Mouse (Mus musculus): ENCODE results near the gene Il22ra2. TPM values are rescaled to one million over a fixed set of nuclear protein-coding genes. Genes with fewer than 3 reads are reported as not detected.

Il22ra2 gene
- polyA plus RNA-seq, 1 experiment from 2014 or later = not detected

- 92% methylated on average over 6 of the region's 6 CpGs for WGBS
- Histone ChIP-seq H3K9ac (replicated peaks) (no peak overlapping the region), H3K4me2 (no peak overlapping the region), H3K4me3 (replicated peaks) (no peak overlapping the region), H3K27me3 (no peaks in the 10 kb centered on the region), H3K4me1 (replicated peaks) (peaks cover 4% of the 10 kb centered on the region), H3K27ac (no peak overlapping the region), H3K36me3 (peaks cover 87% of the 10 kb centered on the region), H3K9me3 (no peaks in the 10 kb centered on the region)
- no peak for ATAC-seq (ENCODE audit: insufficient number of reproducible peaks, insufficient read depth, low FRiP score, low TSS enrichment, low read depth)
These were observed 18.6 kb upstream of the Il22ra2 start for GRCm38 (mm10) chr10:19603231-19603630.

GRCm38 (mm10) chr10:19609125-19609524 is 12.7 kb upstream of the Il22ra2 start:
- H3K27me3 ChIP-seq = no peaks in the 10 kb centered on the region
- no peak overlapping the region for H3K4me3 ChIP-seq (replicated peaks)
- peaks cover 61% of the 10 kb centered on the region for H3K36me3 ChIP-seq
- no peak overlapping the region for H3K9ac ChIP-seq (replicated peaks)
- 80% methylated on average over 14 of the region's 14 CpGs for WGBS
- H3K4me1 ChIP-seq (replicated peaks) = 0 out of 2 replicates have a peak, but pooled peaks cover 3% of the 10 kb centered on the region
- no peak for ATAC-seq (ENCODE audit: insufficient number of reproducible peaks, insufficient read depth, low FRiP score, low TSS enrichment, low read depth)
- no peak overlapping the region for H3K4me2 ChIP-seq
- H3K9me3 ChIP-seq = no peaks in the 10 kb centered on the region
- H3K27ac ChIP-seq = no peak overlapping the region

GRCm38 (mm10) chr10:19611616-19612015 is 10.2 kb upstream of the Il22ra2 start:
- 62% methylated on average over 2 of the region's 2 CpGs for WGBS
- no peaks in the 10 kb centered on the region for H3K9me3 ChIP-seq
- no peak overlapping the region for H3K27ac ChIP-seq
- ATAC-seq (ENCODE audit: insufficient number of reproducible peaks, insufficient read depth, low FRiP score, low TSS enrichment, low read depth) = no peak
- no peaks in the 10 kb centered on the region for H3K27me3 ChIP-seq
- H3K4me3 ChIP-seq (replicated peaks) = no peak overlapping the region
- H3K36me3 ChIP-seq = peaks cover 36% of the 10 kb centered on the region
- H3K4me2 ChIP-seq = no peak overlapping the region
- no peak overlapping the region for H3K9ac ChIP-seq (replicated peaks)
- 0 out of 2 replicates have a peak, but pooled peaks cover 3% of the 10 kb centered on the region for H3K4me1 ChIP-seq (replicated peaks)

GRCm38 (mm10) chr10:19613111-19613753 is 8.6 kb upstream of the Il22ra2 start:
- no peak overlapping the region for H3K9ac ChIP-seq (replicated peaks)
- H3K27ac ChIP-seq = peak overlapping the region; percentile 71
- no peaks in the 10 kb centered on the region for H3K9me3 ChIP-seq
- H3K36me3 ChIP-seq = peaks cover 20% of the 10 kb centered on the region
- WGBS = 46% methylated on average over 7 of the region's 7 CpGs
- H3K4me1 ChIP-seq (replicated peaks) = 0 out of 2 replicates have a peak, but pooled peaks cover 3% of the 10 kb centered on the region
- no peak for ATAC-seq (ENCODE audit: insufficient number of reproducible peaks, insufficient read depth, low FRiP score, low TSS enrichment, low read depth)
- H3K27me3 ChIP-seq = no peaks in the 10 kb centered on the region
- H3K4me3 ChIP-seq (replicated peaks) = no peak overlapping the region
- H3K4me2 ChIP-seq = peak overlapping the region; percentile 13; the same call in 1 of the 2 replicates

- Histone ChIP-seq H3K36me3 (no peaks in the 10 kb centered on the region), H3K27me3 (no peaks in the 10 kb centered on the region), H3K4me1 (replicated peaks) (no peaks in the 10 kb centered on the region), H3K9me3 (no peaks in the 10 kb centered on the region), H3K4me2 (no peak overlapping the region), H3K4me3 (replicated peaks) (no peak overlapping the region), H3K27ac (no peak overlapping the region), H3K9ac (replicated peaks) (no peak overlapping the region)
- 77% methylated on average over 5 of the region's 5 CpGs for WGBS
- ATAC-seq (ENCODE audit: insufficient number of reproducible peaks, insufficient read depth, low FRiP score, low TSS enrichment, low read depth) = no peak
These were observed 2.1 kb upstream of the Il22ra2 start for GRCm38 (mm10) chr10:19619736-19620135.

- H3K9me3 ChIP-seq = no peaks in the 10 kb centered on the region
- H3K27ac ChIP-seq = no peak overlapping the region
- no peaks in the 10 kb centered on the region for H3K36me3 ChIP-seq
- H3K4me1 ChIP-seq (replicated peaks) = no peaks in the 10 kb centered on the region
- no peaks in the 10 kb centered on the region for H3K27me3 ChIP-seq
- ATAC-seq (ENCODE audit: insufficient number of reproducible peaks, insufficient read depth, low FRiP score, low TSS enrichment, low read depth) = no peak
- H3K4me3 ChIP-seq (replicated peaks) = no peak overlapping the region
- H3K9ac ChIP-seq (replicated peaks) = no peak overlapping the region
- H3K4me2 ChIP-seq = no peak overlapping the region
- 92% methylated on average over 1 of the region's 1 CpGs for WGBS
These were observed 2.8 kb downstream of the Il22ra2 start for GRCm38 (mm10) chr10:19624617-19625016.

- H3K27me3 ChIP-seq = no peaks in the 10 kb centered on the region
- no peak overlapping the region for H3K4me2 ChIP-seq
- no peak for ATAC-seq (ENCODE audit: insufficient number of reproducible peaks, insufficient read depth, low FRiP score, low TSS enrichment, low read depth)
- H3K4me3 ChIP-seq (replicated peaks) = no peak overlapping the region
- H3K36me3 ChIP-seq = no peaks in the 10 kb centered on the region
- no peak overlapping the region for H3K9ac ChIP-seq (replicated peaks)
- no peak overlapping the region for H3K27ac ChIP-seq
- no peaks in the 10 kb centered on the region for H3K9me3 ChIP-seq
- 96% methylated on average over 2 of the region's 2 CpGs for WGBS
- no peaks in the 10 kb centered on the region for H3K4me1 ChIP-seq (replicated peaks)
These were observed 5.5 kb downstream of the Il22ra2 start for GRCm38 (mm10) chr10:19627342-19627741.

- no peaks in the 10 kb centered on the region for H3K36me3 ChIP-seq
- H3K9me3 ChIP-seq = no peaks in the 10 kb centered on the region
- H3K4me2 ChIP-seq = no peak overlapping the region
- no peak overlapping the region for H3K27ac ChIP-seq
- no peak overlapping the region for H3K4me3 ChIP-seq (replicated peaks)
- no peak for ATAC-seq (ENCODE audit: insufficient number of reproducible peaks, insufficient read depth, low FRiP score, low TSS enrichment, low read depth)
- H3K27me3 ChIP-seq = no peaks in the 10 kb centered on the region
- H3K4me1 ChIP-seq (replicated peaks) = no peaks in the 10 kb centered on the region
- WGBS = 83% methylated on average over 4 of the region's 4 CpGs
- H3K9ac ChIP-seq (replicated peaks) = no peak overlapping the region
These were observed 6.0 kb downstream of the Il22ra2 start for GRCm38 (mm10) chr10:19627748-19628147.

- 77% methylated on average over 13 of the region's 13 CpGs for WGBS
- Histone ChIP-seq H3K4me2 (no peak overlapping the region), H3K27ac (no peak overlapping the region), H3K4me3 (replicated peaks) (no peak overlapping the region), H3K9me3 (no peaks in the 10 kb centered on the region), H3K36me3 (no peaks in the 10 kb centered on the region), H3K4me1 (replicated peaks) (no peaks in the 10 kb centered on the region), H3K9ac (replicated peaks) (no peak overlapping the region), H3K27me3 (no peaks in the 10 kb centered on the region)
- ATAC-seq (ENCODE audit: insufficient number of reproducible peaks, insufficient read depth, low FRiP score, low TSS enrichment, low read depth) = no peak
These were observed 9.9 kb downstream of the Il22ra2 start for GRCm38 (mm10) chr10:19631616-19632195.

- WGBS = 90% methylated on average over 5 of the region's 5 CpGs
These were observed 17.1 kb downstream of the Il22ra2 start for GRCm38 (mm10) chr10:19638851-19639250.

GRCm38 (mm10) chr10:19639630-19640029 is 17.8 kb downstream of the Il22ra2 start:
- no peaks in the 10 kb centered on the region for H3K27me3 ChIP-seq
- H3K4me1 ChIP-seq (replicated peaks) = no peaks in the 10 kb centered on the region
- 79% methylated on average over 1 of the region's 1 CpGs for WGBS
- H3K9me3 ChIP-seq = no peaks in the 10 kb centered on the region
- no peak overlapping the region for H3K27ac ChIP-seq
- no peak for ATAC-seq (ENCODE audit: insufficient number of reproducible peaks, insufficient read depth, low FRiP score, low TSS enrichment, low read depth)
- H3K4me2 ChIP-seq = no peak overlapping the region
- H3K36me3 ChIP-seq = no peaks in the 10 kb centered on the region
- no peak overlapping the region for H3K9ac ChIP-seq (replicated peaks)
- no peak overlapping the region for H3K4me3 ChIP-seq (replicated peaks)

More at GRCm38 (mm10) chr10:19638851-19639250, 17.1 kb downstream of the Il22ra2 start:
- H3K9me3 ChIP-seq = no peaks in the 10 kb centered on the region
- no peak for ATAC-seq (ENCODE audit: insufficient number of reproducible peaks, insufficient read depth, low FRiP score, low TSS enrichment, low read depth)
- H3K9ac ChIP-seq (replicated peaks) = no peak overlapping the region
- H3K4me1 ChIP-seq (replicated peaks) = no peaks in the 10 kb centered on the region
- no peaks in the 10 kb centered on the region for H3K27me3 ChIP-seq
- no peaks in the 10 kb centered on the region for H3K36me3 ChIP-seq
- H3K4me2 ChIP-seq = no peak overlapping the region
- no peak overlapping the region for H3K27ac ChIP-seq
- no peak overlapping the region for H3K4me3 ChIP-seq (replicated peaks)

GRCm38 (mm10) chr10:19645119-19645518 is 23.3 kb downstream of the Il22ra2 start:
- no peaks in the 10 kb centered on the region for H3K36me3 ChIP-seq
- no peaks in the 10 kb centered on the region for H3K9me3 ChIP-seq
- no peak overlapping the region for H3K4me2 ChIP-seq
- no peaks in the 10 kb centered on the region for H3K27me3 ChIP-seq
- no peaks in the 10 kb centered on the region for H3K4me1 ChIP-seq (replicated peaks)
- 83% methylated on average over 2 of the region's 2 CpGs for WGBS
- H3K4me3 ChIP-seq (replicated peaks) = no peak overlapping the region
- no peak overlapping the region for H3K27ac ChIP-seq
- no peak overlapping the region for H3K9ac ChIP-seq (replicated peaks)
- no peak for ATAC-seq (ENCODE audit: insufficient number of reproducible peaks, insufficient read depth, low FRiP score, low TSS enrichment, low read depth)

Data from limb, embryonic 12.5 days (tissue).